Mouse (Mus musculus) hindbrain, embryonic 10.5 days (tissue): ENCODE measurements around the gene Golim4. TPM values are rescaled to one million over a fixed set of nuclear protein-coding genes. Genes with fewer than 3 reads are reported as not detected.

ENCODE experiments used
- DNase-seq: peaks from one replicate; pipeline ENCODE4 v3.0.0-alpha.2; 2017; ENCODE audit warnings: low spot score
- H3K27ac ChIP-seq: fragments of 300-500 bp; sonication (generic); 2 replicates; pipeline ENCODE4 v1.5.1; 2016; ENCODE audit warnings: mild to moderate bottlenecking, moderate library complexity
- H3K27me3 ChIP-seq: fragments of 300-500 bp; sonication (generic); 2 replicates; pipeline ENCODE4 v1.6.1; 2016; ENCODE audit warnings: mild to moderate bottlenecking; ENCODE audit not compliant: poor library complexity, insufficient read depth, severe bottlenecking
- H3K36me3 ChIP-seq: fragments of 300-500 bp; sonication (generic); 2 replicates; pipeline ENCODE4 v1.6.1; 2016; ENCODE audit warnings: mild to moderate bottlenecking, moderate library complexity
- H3K4me1 ChIP-seq: fragments of 300-500 bp; sonication (generic); replicated peaks from 2 replicates; pipeline ENCODE4 v1.6.1; 2016; ENCODE audit warnings: mild to moderate bottlenecking
- H3K4me3 ChIP-seq: fragments of 300-500 bp; sonication (generic); 2 replicates; pipeline ENCODE4 v1.5.1; 2016; ENCODE audit warnings: mild to moderate bottlenecking, moderate library complexity
- H3K9me3 ChIP-seq: fragments of 300-500 bp; sonication (generic); 2 replicates; pipeline ENCODE4 v1.6.1; 2016; ENCODE audit warnings: mild to moderate bottlenecking, moderate library complexity
- WGBS: fragments of 180-500 bp; shearing (Covaris S2); methylation state at CpG from one replicate; pipeline ENCODE4 v1.1.7; 2016; 5-methylcytosine and 5-hydroxymethylcytosine counted together
- polyA plus RNA-seq: library from polyadenylated mRNA; unstranded; fragments of >200 nt; fragmentation: Nextera tagmentation; extraction: Ambion mirVana; gene quantifications from 2 replicates; pipeline ENCODE4 v1.2.1, GENCODE M21; 2016

Golim4 gene
- polyA plus RNA-seq, 1 experiment from 2014 or later, result 45.0 TPM

DNA sequence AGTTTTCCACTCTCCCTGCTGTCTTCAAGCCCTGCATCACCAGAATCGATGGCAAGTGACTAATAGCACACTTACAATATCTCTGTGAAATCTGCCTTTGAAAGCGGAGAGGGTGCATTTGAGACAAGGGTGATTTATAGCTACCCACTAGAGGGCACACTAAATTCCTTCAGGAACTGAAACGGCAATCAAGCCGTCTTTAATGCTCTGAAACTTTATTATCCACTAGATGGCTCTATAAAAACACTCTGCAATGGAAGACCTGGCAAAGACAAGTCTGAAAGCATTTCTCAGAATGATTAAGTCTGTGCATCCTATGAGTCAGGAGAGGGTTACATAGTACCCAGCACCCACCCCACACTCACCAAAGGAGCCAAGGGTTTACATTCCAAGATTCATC is 46.5 kb downstream of the Golim4 start:
- Histone ChIP-seq H3K27ac (no peak overlapping the region), H3K4me3 (no peak overlapping the region), H3K36me3 (peaks cover 15% of the 10 kb centered on the region), H3K27me3 (no peaks in the 10 kb centered on the region), H3K4me1 (peaks cover 13% of the 10 kb centered on the region; the same call in 1 of the 2 replicates), H3K9me3 (no peaks in the 10 kb centered on the region)
- no peak for DNase-seq
- 32% methylated on average over 4 of the region's 4 CpGs for WGBS

DNA sequence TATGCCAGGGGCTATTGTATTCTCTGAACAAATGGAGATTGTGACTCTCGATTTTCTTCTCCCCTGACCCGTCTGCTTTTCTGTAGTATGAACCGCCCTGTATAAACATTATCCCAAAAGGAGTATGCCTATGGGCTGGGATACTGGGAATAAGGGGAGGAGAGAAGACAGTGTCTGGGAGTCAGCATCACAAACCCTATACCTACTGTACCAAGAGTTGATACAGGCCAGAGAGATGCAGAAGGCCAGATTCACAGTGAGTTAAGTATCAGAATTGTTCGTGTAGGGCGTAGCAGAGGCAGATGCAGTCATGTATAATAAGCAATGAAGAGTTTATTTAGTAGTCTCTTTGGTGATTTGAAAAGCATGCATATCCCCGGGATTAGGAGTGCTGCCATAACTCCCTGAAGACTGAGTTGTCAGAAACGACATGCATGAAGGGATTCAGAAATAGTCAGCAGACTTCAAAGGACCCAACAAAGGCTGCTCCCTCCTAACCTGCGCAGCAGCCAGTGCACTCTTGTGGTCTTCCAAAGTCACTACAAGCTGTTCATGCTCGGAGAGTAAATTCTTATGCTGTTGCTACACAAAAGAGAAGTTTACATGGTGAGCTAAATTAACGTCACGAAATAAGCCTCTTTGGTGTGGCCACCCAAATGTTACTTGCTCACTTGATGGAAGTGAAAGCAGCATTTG is 54.7 kb downstream of the Golim4 start:
- H3K36me3 ChIP-seq, result peaks cover 62% of the 10 kb centered on the region
- DNase-seq, result no peak
- no peak overlapping the region for H3K27ac ChIP-seq
- H3K4me3 ChIP-seq, result no peak overlapping the region
- no peaks in the 10 kb centered on the region for H3K27me3 ChIP-seq
- H3K4me1 ChIP-seq, result no peaks in the 10 kb centered on the region
- 87% methylated on average over 11 of the region's 11 CpGs for WGBS
- H3K9me3 ChIP-seq, result no peaks in the 10 kb centered on the region

DNA sequence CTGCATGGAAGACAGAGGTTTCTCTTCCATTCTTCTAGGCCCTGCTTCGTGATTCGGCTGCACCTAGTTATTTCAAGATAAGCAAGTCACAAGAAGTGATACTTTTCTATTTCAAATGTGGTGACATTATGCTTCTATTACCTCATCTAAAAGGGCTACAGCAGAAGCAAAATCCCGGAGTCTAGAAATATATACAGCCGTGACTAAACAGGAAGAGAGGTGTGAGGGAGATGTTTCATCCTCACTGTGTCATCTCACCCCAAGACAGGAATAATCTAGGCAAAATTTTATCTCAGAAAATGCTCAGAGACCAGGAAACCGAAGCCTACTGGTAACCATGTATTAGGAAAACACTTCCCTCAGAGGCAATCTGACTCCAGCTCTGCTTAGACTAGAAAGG is 61.7 kb downstream of the Golim4 start:
- Histone ChIP-seq H3K4me3 (no peak overlapping the region), H3K36me3 (peaks cover 76% of the 10 kb centered on the region), H3K9me3 (no peaks in the 10 kb centered on the region), H3K27me3 (no peaks in the 10 kb centered on the region), H3K27ac (no peak overlapping the region), H3K4me1 (no peaks in the 10 kb centered on the region)
- no peak for DNase-seq
- 90% methylated on average over 5 of the region's 5 CpGs for WGBS

DNA sequence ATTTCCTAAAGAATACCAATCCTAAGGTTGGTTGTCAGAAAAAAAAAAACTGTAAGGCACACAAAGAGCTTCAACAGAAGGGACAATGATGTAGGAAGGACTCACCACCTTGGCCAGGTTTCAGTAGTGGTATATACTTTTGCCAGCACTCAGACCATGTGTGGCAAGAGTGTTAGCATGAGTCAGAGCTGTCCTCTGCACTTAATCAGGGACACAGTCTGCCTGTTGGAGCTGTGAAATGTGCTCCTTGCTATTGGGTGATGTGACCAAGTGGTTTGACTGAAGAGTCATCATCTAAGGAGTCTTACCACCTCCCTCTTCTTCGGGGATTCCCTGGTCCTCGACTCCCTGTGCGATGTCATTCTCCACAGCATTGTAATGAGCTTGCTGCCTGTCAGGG is 65.2 kb downstream of the Golim4 start:
- Histone ChIP-seq H3K27ac (no peak overlapping the region), H3K9me3 (no peaks in the 10 kb centered on the region), H3K4me1 (no peaks in the 10 kb centered on the region), H3K4me3 (no peak overlapping the region), H3K27me3 (no peaks in the 10 kb centered on the region), H3K36me3 (peaks cover 89% of the 10 kb centered on the region)
- WGBS, result 87% methylated on average over 3 of the region's 3 CpGs
- DNase-seq, result no peak

DNA sequence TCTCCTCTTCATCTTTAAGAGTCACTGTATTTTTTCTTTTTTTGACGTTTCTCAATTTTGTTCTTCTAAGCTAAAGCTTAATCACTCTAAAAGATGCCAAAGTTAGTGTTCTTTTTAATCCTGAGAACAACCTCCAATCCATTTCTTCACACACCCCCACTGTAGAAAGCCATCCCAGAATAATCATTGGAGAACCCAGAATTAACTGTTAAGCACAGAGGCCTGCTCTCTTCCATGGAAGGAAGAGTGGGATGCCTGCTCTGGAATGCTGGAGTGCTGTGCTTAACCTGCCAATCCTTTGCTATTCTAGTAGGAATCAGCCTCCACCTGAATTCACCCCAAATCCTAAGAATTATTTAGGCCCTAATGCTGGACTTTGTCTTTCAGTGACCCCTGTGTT is 67.4 kb downstream of the Golim4 start:
- no peaks in the 10 kb centered on the region for H3K9me3 ChIP-seq
- no peaks in the 10 kb centered on the region for H3K27me3 ChIP-seq
- H3K27ac ChIP-seq, result no peak overlapping the region
- no peaks in the 10 kb centered on the region for H3K4me1 ChIP-seq
- WGBS, result 92% methylated on average over 1 of the region's 1 CpGs
- peaks cover 94% of the 10 kb centered on the region for H3K36me3 ChIP-seq
- no peak overlapping the region for H3K4me3 ChIP-seq
- DNase-seq, result no peak

DNA sequence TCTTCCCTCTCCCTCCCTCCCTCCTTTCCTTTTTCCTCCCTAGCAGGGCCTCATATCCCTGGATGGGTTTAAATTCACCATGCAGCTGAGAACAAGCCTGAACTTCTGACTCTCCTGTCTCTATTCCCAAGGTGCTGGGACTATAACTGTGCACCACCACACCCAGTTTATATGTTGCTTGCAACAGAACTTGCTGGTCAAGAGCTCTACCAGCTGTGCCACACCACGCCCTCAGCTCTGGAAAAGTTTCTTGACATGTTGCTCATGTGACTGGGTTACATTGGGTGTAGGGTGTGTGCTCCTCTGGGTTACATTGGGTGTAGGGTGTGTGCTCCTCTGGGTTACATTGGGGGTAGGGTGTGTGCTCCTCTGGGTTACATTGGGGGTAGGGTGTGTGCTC is 75.2 kb downstream of the Golim4 start:
- Histone ChIP-seq H3K4me3 (no peak overlapping the region), H3K36me3 (peaks cover 91% of the 10 kb centered on the region), H3K27ac (no peak overlapping the region), H3K27me3 (no peaks in the 10 kb centered on the region), H3K9me3 (0 out of 2 replicates have a peak, but pooled peaks cover 7% of the 10 kb centered on the region), H3K4me1 (no peaks in the 10 kb centered on the region)
- 90% methylated on average over 1 of the region's 1 CpGs for WGBS
- DNase-seq, result no peak

DNA sequence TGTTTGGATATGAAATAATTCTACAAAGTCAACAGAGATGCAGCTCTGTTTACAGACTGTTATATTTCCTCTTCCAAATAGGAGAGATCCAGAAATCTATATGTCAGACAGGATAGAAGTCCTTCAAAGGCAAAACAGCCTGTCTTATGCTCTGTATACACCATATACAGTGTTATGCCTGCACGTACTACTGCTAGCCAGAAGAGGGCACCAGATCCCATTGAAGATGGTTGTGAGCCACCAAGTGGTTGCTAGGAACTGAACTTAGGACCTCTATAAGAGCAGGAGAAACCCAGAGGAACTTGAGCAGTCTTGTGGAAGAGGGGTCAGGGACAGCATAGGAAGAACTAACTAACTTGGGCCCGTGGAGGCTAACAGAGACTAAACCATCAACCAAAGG is 77.5 kb downstream of the Golim4 start:
- Histone ChIP-seq H3K4me3 (no peak overlapping the region), H3K9me3 (0 out of 2 replicates have a peak, but pooled peaks cover 7% of the 10 kb centered on the region), H3K27ac (no peak overlapping the region), H3K4me1 (no peaks in the 10 kb centered on the region), H3K36me3 (peaks cover 85% of the 10 kb centered on the region), H3K27me3 (no peaks in the 10 kb centered on the region)
- no peak for DNase-seq
- WGBS, result 89% methylated on average over 2 of the region's 2 CpGs

DNA sequence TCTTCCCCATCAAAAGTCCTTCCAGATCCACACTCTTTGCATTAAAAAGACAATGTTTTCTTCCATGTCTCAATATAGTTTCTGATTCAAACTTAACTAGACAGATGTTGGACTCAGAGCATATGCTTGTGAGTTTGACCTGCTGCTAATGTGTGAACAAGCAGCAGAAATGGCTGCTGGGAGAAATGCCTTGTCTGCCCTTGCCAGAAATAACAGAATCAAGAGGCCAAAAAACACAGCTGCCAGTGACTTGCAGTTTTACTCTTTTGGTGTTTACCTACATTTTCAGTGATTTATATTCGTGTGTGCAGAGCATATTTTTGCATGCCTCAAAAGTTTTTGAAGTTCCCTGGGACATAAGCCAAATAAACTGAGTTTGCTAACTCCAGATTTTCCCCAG is 87.9 kb downstream of the Golim4 start:
- Histone ChIP-seq H3K4me3 (no peak overlapping the region), H3K36me3 (0 out of 2 replicates have a peak, but pooled peaks cover 3% of the 10 kb centered on the region), H3K9me3 (no peaks in the 10 kb centered on the region), H3K27me3 (no peaks in the 10 kb centered on the region), H3K27ac (no peak overlapping the region), H3K4me1 (no peaks in the 10 kb centered on the region)
- WGBS, result 63% methylated on average over 1 of the region's 1 CpGs
- DNase-seq, result no peak

DNA sequence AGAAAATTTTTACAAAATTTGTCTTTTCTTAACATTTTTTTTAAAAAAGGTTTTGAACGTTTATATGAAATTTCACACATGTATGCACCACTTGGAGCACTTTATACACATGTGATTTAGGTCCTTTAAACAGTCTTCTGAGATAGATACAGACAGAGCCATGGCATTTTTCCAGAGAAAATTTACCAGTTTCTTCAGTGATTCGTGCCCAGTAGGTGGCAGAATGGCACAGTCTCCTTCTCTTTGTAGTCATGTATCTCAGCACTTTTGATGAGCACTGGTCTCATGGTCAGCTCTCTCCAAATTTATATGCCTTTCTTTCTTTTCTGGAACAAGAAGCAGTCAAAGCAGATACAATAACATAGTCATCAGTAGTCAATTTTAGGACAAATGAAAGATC is 92.5 kb downstream of the Golim4 start:
- Histone ChIP-seq H3K27ac (no peak overlapping the region), H3K4me3 (no peak overlapping the region), H3K27me3 (no peaks in the 10 kb centered on the region), H3K4me1 (no peaks in the 10 kb centered on the region), H3K36me3 (no peaks in the 10 kb centered on the region), H3K9me3 (no peaks in the 10 kb centered on the region)
- 39% methylated on average over 2 of the region's 2 CpGs for WGBS
- DNase-seq, result no peak

DNA sequence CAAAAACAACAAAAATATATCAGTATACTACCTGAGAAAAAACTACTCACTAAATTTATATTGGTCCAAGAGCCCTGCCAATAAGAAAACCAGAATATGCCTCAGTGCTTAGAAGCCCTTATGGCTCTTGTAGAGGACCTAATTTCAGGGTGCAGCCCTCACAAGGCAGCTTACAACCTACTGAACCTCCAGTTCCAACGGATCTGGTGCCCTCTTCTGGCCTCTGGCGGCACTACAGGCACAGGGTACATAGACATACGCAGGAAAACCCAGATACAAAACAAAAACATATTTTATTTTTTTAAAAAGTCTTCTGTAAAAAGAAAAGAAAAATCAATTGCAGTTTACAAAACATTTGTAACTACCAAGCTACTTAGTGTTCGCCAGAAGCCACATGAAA is 95.1 kb downstream of the Golim4 start:
- Histone ChIP-seq H3K27me3 (no peaks in the 10 kb centered on the region), H3K4me3 (no peak overlapping the region), H3K9me3 (no peaks in the 10 kb centered on the region), H3K27ac (no peak overlapping the region), H3K36me3 (no peaks in the 10 kb centered on the region), H3K4me1 (no peaks in the 10 kb centered on the region)
- 31% methylated on average over 4 of the region's 4 CpGs for WGBS
- DNase-seq, result peak; percentile 44

DNA sequence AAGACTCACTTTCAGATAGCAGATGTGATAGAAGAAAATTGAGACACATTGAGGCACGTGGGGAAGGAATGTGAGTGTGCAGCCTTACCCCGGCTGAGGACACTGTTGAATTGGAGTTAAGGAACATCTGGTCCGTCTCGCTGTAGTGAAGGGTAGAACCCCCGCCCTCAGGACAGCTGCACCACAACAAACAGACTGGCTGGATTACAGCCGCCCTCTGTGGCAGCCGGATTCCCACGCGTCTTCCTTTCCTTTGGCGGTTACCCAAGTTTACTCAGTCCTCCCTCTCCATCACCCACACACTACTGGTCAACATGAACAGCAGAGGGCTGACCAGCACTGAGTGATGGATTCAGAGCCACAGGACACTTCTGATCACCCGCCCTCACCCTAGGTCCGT is 96.0 kb downstream of the Golim4 start:
- Histone ChIP-seq H3K27me3 (no peaks in the 10 kb centered on the region), H3K9me3 (no peaks in the 10 kb centered on the region), H3K4me1 (no peaks in the 10 kb centered on the region), H3K27ac (no peak overlapping the region), H3K36me3 (no peaks in the 10 kb centered on the region), H3K4me3 (no peak overlapping the region)
- 80% methylated on average over 12 of the region's 12 CpGs for WGBS
- no peak for DNase-seq

DNA sequence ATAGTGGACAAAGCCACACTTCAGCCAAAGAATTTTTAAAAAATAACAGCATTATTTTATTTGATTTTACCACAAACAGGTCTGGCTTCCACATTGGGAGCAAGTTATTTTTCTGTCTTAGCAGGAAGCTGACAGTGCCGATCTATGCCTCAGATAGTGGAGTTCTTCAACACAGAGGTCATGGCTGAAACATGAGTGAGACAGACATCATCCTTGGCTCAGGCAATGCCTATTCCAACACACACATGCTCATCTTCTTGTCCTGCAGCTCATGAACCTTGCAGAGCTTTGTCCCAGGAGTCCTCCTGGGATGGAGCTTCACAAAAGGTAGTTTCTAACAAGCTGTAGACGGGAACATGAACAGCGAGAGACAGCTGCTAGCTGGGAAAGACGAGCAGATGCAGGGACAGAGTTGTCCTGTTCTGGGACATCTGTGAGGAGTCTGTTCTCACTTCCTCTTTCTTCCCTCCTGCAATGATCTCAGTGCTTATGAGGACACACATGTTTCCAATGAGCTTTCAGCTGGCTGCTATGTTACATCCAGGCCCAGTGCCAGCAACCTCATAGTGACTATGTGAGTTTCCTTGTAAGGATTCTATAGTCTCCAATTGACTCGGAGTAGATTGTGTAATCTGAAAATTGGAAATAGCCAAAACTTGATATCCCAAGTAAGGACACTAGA is 121.3 kb downstream of the Golim4 start:
- Histone ChIP-seq H3K4me1 (no peaks in the 10 kb centered on the region), H3K27ac (no peak overlapping the region), H3K36me3 (no peaks in the 10 kb centered on the region), H3K27me3 (no peaks in the 10 kb centered on the region), H3K9me3 (no peaks in the 10 kb centered on the region), H3K4me3 (no peak overlapping the region)
- 81% methylated on average over 5 of the region's 5 CpGs for WGBS
- no peak for DNase-seq

DNA sequence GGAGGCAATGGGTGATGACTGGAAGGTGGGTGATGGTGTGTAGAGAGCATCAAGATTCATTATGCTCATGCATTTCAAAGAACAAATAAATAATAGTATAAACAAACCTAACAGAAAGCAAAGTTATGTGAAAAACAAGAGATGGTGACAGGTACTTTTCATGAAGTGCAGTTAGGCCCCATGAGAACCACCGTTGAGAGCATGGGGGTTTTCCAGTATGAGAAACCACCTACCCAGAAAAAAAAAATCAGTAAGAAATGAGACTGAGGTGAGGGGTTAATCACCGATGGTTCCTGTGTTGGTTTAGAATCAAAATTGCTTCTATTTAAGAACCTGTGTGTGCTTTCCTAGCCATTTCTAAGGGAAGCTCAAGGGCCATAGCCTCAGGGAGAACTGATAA is 121.9 kb downstream of the Golim4 start:
- Histone ChIP-seq H3K4me1 (no peaks in the 10 kb centered on the region), H3K36me3 (no peaks in the 10 kb centered on the region), H3K4me3 (no peak overlapping the region), H3K27me3 (no peaks in the 10 kb centered on the region), H3K9me3 (no peaks in the 10 kb centered on the region), H3K27ac (no peak overlapping the region)
- DNase-seq, result no peak
- WGBS, result 79% methylated on average over 2 of the region's 2 CpGs
